Mouse (Mus musculus) kidney, adult 2 months (tissue): Measurements from ENCODE around the gene Rras.

Source experiments
- CTCF ChIP-seq: fragments of 200-500 bp; conservative IDR thresholded peaks from 2 replicates; pipeline ENCODE4 v1.5.1; 2011; ENCODE audit warnings: low read depth, mild to moderate bottlenecking, control low read depth, low read length, moderate library complexity, mixed read lengths; ENCODE audit not compliant: insufficient read depth, insufficient read length
- POLR2A ChIP-seq: fragments of 200-500 bp; IDR thresholded peaks from one replicate; pipeline ENCODE4 v1.6.1; 2011; ENCODE audit warnings: low read depth, low read length, control low read depth

DNA sequence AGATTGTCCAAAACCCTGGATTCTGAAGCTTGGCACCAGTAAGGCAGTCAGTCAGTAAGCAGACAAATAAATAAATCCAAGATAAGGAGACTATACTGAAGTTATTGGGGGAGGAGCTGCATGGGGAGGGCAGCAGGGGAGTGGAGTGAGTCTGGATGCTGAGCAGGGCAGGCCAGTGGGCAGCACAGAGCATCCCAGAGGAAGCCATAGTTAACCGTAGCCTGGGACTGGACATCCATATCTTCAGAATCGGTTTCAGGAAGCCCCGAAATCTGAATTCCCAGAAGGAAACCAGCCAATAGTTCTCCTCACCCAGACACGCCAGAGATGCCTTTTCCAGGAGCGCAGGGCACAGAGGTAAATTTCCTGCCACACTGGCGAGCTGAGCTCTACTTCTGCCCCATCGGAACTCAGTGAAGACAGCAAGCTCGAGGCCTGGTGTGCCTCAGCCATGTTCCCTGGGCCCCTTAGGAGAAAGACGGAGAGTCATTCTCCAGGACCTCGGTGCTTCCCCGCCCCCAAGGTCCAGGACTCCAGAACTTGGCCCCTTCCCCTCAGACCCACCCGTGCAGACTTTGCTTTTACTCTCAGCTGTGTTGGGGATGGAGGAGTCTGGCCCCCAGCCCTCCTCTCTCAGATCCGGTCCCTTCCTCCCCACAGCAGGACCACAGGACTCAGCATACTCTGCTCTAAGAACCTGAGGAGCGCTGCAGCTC is 44.2 kb upstream of the Rras start:
- no peak for TF ChIP-seq POLR2A
- no peak for TF ChIP-seq CTCF
